Mouse (Mus musculus) liver, embryonic 16.5 days (tissue): ENCODE measurements around the gene Fsip1. TPM values are rescaled to one million over a fixed set of nuclear protein-coding genes. Genes with fewer than 3 reads are reported as not detected.
"Not testable (repeated sequence)": the region's sequence is repeated elsewhere in the genome, so short reads cannot be mapped to it uniquely, and the experiment has no call there.

Experiments
- ATAC-seq: fragments of 200-750 bp; cut with Nextera tagmentation; 2 replicates; pipeline ENCODE4 v1.8.0; 2017; ENCODE audit warnings: low read depth, mild to moderate bottlenecking, moderate number of reproducible peaks, moderate library complexity
- H3K27ac ChIP-seq: fragments of 300-500 bp; sonication (generic); 2 replicates; pipeline ENCODE4 v1.5.1; 2014; ENCODE audit warnings: mild to moderate bottlenecking, low read length
- H3K27me3 ChIP-seq: fragments of 300-500 bp; sonication (generic); 2 replicates; pipeline ENCODE4 v1.6.1; 2014; ENCODE audit warnings: low read depth, low read length, mixed read lengths; ENCODE audit not compliant: control insufficient read depth, insufficient read depth
- H3K36me3 ChIP-seq: fragments of 300-500 bp; sonication (generic); 2 replicates; pipeline ENCODE4 v1.6.1; 2014; ENCODE audit warnings: mild to moderate bottlenecking; ENCODE audit not compliant: control insufficient read depth, insufficient read depth
- H3K4me1 ChIP-seq: fragments of 300-500 bp; sonication (generic); 2 replicates; pipeline ENCODE4 v1.6.1; 2014; ENCODE audit warnings: low read depth, low read length, mixed read lengths; ENCODE audit not compliant: control insufficient read depth
- H3K4me2 ChIP-seq: fragments of 300-500 bp; sonication (generic); 2 replicates; pipeline ENCODE4 v1.6.1; 2014; ENCODE audit warnings: low read depth, low read length, mixed read lengths
- H3K4me3 ChIP-seq: fragments of 300-500 bp; sonication (generic); 2 replicates; pipeline ENCODE4 v1.5.1; 2014; ENCODE audit warnings: low read depth, mild to moderate bottlenecking, low read length
- H3K9ac ChIP-seq: fragments of 300-500 bp; sonication (generic); 2 replicates; pipeline ENCODE4 v1.6.1; 2014; ENCODE audit warnings: low read depth, low read length
- H3K9me3 ChIP-seq: fragments of 300-500 bp; sonication (generic); replicated peaks from 2 replicates; pipeline ENCODE4 v1.6.1; 2016; ENCODE audit warnings: low read length; ENCODE audit not compliant: control insufficient read depth
- WGBS: fragments of 180-500 bp; shearing (Covaris S2); extraction: QIAGEN DNeasy Blood & Tissue Kit; methylation state at CpG from one replicate; pipeline ENCODE4 v1.1.7; 2014; ENCODE audit not compliant: insufficient replicate concordance; 5-methylcytosine and 5-hydroxymethylcytosine counted together
- polyA plus RNA-seq: library from polyadenylated mRNA; unstranded; fragments of >200 nt; fragmentation: Nextera tagmentation; extraction: Ambion mirVana; gene quantifications from 2 replicates; pipeline ENCODE4 v1.2.1, GENCODE M21; 2015

Fsip1 gene
- polyA plus RNA-seq, 1 experiment from 2014 or later, result 0.08 TPM

DNA sequence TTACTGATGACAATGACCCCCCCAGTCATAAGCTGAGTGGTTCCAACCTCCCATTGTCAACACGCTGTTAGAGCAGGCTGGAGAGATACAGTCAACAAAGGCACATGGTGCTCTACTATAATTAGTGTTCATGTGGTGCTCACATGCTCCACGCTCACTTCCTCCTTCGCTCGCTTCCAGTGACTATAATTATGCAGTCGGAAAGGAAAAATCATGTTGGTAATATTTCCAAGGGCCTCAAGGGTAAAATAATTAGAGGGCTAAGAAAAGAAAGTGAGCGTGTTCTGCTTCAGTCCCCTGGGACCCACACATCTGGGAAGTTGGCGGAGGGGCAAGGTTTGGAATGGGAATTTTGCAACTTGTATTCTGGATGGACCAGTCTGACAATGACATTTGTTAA, 38.7 kb upstream of the Fsip1 start:
- no peak for ATAC-seq
- H3K9ac ChIP-seq, result no peak overlapping the region
- H3K27ac ChIP-seq, result no peak overlapping the region
- H3K4me3 ChIP-seq, result no peak overlapping the region
- WGBS, result 54% methylated on average over 7 of the region's 7 CpGs
- H3K27me3 ChIP-seq, result no peaks in the 10 kb centered on the region
- no peaks in the 10 kb centered on the region for H3K9me3 ChIP-seq
- no peaks in the 10 kb centered on the region for H3K36me3 ChIP-seq
- H3K4me2 ChIP-seq, result no peak overlapping the region
- H3K4me1 ChIP-seq, result no peaks in the 10 kb centered on the region

DNA sequence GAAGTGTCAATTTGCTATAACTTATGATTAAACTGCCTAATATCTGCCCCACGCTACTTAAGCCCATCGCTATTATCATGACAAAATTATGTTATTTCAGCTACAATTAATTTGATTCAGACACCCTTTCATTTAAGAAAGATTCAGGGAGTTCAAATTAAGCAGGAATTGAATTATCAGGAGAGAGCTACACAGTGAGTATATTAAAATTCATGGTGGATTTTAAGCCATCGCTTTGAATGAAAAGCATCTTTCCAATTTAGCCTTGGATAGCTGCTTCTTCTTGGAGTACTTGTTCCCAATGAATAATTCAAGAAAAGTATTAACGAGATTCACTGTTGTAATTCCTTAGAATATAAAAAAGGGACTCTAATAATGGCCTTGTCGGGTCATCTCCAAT, 36.8 kb upstream of the Fsip1 start:
- H3K4me1 ChIP-seq, result no peaks in the 10 kb centered on the region
- H3K4me3 ChIP-seq, result no peak overlapping the region
- H3K4me2 ChIP-seq, result no peak overlapping the region
- H3K36me3 ChIP-seq, result no peaks in the 10 kb centered on the region
- no peaks in the 10 kb centered on the region for H3K27me3 ChIP-seq
- H3K9me3 ChIP-seq, result no peaks in the 10 kb centered on the region
- 68% methylated on average over 5 of the region's 5 CpGs for WGBS
- H3K9ac ChIP-seq, result no peak overlapping the region
- no peak overlapping the region for H3K27ac ChIP-seq
- ATAC-seq, result no peak

DNA sequence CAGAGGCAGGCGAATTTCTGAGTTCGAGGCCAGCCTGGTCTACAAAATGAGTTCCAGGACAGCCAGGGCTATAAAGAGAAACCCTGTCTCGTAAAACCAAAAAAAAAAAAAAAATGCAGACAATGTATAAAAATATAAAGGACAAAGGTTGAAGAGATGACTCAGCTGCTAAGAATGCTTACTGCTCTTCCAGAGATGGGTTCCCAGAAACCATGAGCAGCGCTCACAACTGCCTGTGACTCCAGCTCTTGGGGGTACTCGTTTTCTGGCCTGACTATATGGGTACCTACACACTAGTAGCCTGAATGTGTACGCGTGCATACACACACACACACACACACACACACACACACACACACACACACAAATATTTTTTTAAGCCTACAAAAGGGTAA, 32.3 kb upstream of the Fsip1 start:
- not testable (repeated sequence) for H3K9me3 ChIP-seq, H3K4me3 ChIP-seq, H3K4me1 ChIP-seq, H3K36me3 ChIP-seq, H3K27me3 ChIP-seq, H3K27ac ChIP-seq, H3K4me2 ChIP-seq, ATAC-seq, H3K9ac ChIP-seq
- WGBS, result 68% methylated on average over 7 of the region's 7 CpGs

DNA sequence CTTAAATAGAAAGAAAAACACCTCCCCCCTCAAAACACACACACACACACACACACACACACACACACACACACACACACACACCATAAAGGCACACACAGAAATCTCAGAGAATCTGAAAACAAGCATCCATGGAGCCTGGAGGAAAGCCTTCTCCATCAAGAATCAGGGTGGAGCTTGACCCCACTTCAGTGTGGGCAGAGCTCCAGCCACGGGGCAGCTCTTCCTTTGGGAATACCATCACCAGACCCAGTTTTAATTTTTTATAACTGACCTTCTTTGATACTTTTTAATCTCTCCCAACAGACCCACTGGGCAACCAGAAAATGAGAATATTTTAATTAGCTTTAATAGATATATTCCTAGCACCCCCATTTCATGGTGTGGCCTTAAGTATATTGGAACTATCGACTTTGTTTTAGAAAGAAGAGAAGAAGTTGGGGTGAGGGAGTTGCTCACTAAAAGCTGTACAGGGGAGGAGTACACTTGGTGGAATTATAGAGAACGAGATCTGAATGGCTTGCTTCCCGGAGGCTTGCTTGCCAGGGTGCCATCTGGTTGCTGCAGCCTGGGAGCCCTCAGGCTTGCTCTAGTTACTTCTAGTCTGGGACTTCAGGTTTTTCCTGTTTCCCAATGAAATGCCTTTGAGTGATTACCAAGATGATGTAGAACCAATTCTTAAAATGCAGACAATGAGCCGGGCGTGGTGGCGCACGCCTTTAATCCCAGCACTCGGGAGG, 31.7 kb upstream of the Fsip1 start:
- Histone ChIP-seq H3K27ac (no peak overlapping the region), H3K27me3 (no peaks in the 10 kb centered on the region), H3K4me2 (no peak overlapping the region), H3K9ac (no peak overlapping the region), H3K4me1 (no peaks in the 10 kb centered on the region), H3K4me3 (no peak overlapping the region), H3K36me3 (no peaks in the 10 kb centered on the region), H3K9me3 (no peaks in the 10 kb centered on the region)
- 74% methylated on average over 9 of the region's 9 CpGs for WGBS
- ATAC-seq, result no peak

DNA sequence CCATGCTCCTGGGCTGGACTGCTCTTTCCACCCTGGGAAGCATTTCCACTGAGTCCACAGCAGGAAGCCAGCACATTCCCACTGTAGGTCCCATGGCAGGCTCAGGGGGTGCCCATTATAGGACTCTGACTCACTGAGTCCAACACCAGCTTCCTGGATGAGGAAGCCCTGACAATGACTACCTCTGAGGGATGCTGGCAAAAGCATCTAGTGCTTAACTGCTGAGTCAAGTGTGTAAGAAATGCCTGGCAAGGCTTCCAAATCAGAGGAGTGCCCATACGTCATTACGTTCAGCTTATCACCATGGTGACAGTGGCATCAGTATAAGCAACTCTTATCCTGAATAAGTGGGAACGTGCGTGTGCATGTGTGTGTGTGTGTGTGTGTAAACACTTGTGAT, 30.9 kb upstream of the Fsip1 start:
- H3K27ac ChIP-seq, result no peak overlapping the region
- WGBS, result 58% methylated on average over 4 of the region's 4 CpGs
- no peak overlapping the region for H3K4me2 ChIP-seq
- no peaks in the 10 kb centered on the region for H3K9me3 ChIP-seq
- ATAC-seq, result no peak
- no peaks in the 10 kb centered on the region for H3K27me3 ChIP-seq
- H3K4me1 ChIP-seq, result no peaks in the 10 kb centered on the region
- no peak overlapping the region for H3K4me3 ChIP-seq
- H3K36me3 ChIP-seq, result no peaks in the 10 kb centered on the region
- no peak overlapping the region for H3K9ac ChIP-seq

DNA sequence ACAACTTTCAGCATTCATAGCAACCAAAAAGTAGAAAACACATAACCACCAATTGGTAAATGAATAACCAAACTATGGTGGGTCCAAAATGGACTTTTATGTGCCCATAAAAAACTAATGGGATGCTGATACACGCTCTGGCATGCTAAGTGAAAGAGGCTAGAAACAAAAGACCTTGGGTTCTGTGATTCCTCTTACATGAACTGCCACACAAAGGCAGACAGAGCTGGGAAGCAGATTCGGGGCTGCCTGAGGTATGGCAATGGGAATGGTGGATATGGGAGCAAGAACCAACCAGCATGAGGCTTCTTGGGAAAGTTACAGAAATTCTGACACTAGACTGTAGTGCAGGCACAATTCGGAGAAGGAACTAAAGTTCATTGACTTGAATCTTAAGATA, 25.7 kb upstream of the Fsip1 start:
- Histone ChIP-seq H3K4me1 (no peaks in the 10 kb centered on the region), H3K36me3 (no peaks in the 10 kb centered on the region), H3K4me3 (no peak overlapping the region), H3K9me3 (no peaks in the 10 kb centered on the region), H3K27ac (no peak overlapping the region), H3K27me3 (no peaks in the 10 kb centered on the region), H3K9ac (no peak overlapping the region), H3K4me2 (no peak overlapping the region)
- ATAC-seq, result no peak
- 49% methylated on average over 3 of the region's 3 CpGs for WGBS

DNA sequence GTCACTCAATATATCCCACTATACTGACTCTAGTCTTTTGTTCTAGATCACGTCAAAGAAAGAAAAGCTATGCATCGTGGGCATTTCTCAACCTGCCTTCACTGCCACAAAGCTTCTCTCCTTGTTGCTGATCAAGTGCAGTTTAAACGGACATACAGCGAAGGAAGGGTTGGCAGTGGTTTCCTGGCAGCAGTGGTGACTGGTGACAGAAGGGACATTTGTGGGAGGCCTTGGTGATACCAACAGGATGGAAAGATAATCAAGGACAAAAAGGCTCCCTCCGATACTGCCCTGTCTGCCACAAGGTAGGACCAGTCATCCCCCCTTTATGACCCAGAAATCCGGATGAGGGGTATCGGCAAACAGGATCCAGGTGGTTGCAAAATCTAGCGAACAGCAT, 21.5 kb upstream of the Fsip1 start:
- no peaks in the 10 kb centered on the region for H3K27me3 ChIP-seq
- no peak for ATAC-seq
- H3K9ac ChIP-seq, result no peak overlapping the region
- no peaks in the 10 kb centered on the region for H3K4me1 ChIP-seq
- 63% methylated on average over 8 of the region's 8 CpGs for WGBS
- no peak overlapping the region for H3K4me3 ChIP-seq
- no peaks in the 10 kb centered on the region for H3K36me3 ChIP-seq
- no peak overlapping the region for H3K4me2 ChIP-seq
- H3K27ac ChIP-seq, result no peak overlapping the region
- no peaks in the 10 kb centered on the region for H3K9me3 ChIP-seq

DNA sequence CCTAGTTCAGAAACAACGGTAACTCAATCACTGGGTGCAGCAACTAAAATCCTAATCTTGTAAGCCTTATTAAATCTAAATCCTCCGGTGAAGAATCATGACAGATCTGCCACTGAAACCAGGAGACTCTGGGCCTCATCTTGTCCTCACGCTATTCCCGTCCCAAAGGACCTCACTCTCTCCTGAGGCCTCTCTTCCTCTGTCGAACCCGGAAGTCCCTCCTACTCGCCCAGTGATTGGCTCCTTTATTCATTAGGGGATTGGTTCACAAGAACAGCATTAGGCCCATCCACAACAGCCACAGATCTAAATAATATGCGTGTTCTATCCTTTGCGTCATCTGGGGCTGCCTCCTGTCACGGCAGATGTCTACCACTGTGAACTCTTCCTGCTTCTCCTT, 14.8 kb upstream of the Fsip1 start:
- WGBS, result 80% methylated on average over 10 of the region's 10 CpGs

DNA sequence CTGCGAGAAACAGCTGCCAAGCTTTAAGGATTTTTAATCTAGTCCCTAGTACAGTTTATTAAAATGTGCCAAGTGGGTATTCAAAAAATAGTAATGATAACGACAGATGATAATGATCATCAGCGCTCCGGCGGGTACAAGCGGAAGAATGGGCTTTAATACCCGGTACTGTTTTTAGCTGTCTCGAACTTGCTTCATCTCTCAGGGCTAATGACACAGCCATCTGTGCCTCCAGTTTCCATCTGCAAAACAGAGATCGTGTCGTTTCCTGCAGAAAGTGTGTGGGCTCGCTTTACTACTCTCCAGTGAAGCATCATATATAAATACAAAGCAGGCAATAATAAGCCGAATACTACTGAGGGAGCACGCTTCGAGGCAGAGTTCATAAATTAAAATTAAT, 13.4 kb upstream of the Fsip1 start:
- no peak overlapping the region for H3K4me2 ChIP-seq
- no peaks in the 10 kb centered on the region for H3K9me3 ChIP-seq
- 78% methylated on average over 14 of the region's 14 CpGs for WGBS
- ATAC-seq, result no peak
- H3K36me3 ChIP-seq, result no peaks in the 10 kb centered on the region
- H3K9ac ChIP-seq, result no peak overlapping the region
- no peak overlapping the region for H3K27ac ChIP-seq
- no peaks in the 10 kb centered on the region for H3K4me1 ChIP-seq
- no peaks in the 10 kb centered on the region for H3K27me3 ChIP-seq
- H3K4me3 ChIP-seq, result no peak overlapping the region

More for the DNA sequence above, 14.8 kb upstream of the Fsip1 start:
- Histone ChIP-seq H3K36me3 (no peaks in the 10 kb centered on the region), H3K4me1 (no peaks in the 10 kb centered on the region), H3K27me3 (no peaks in the 10 kb centered on the region), H3K9ac (no peak overlapping the region), H3K4me2 (no peak overlapping the region), H3K4me3 (no peak overlapping the region), H3K27ac (no peak overlapping the region), H3K9me3 (no peaks in the 10 kb centered on the region)
- no peak for ATAC-seq
